Mouse (Mus musculus): ENCODE results near the gene Elf1.
"Not testable (repeated sequence)": the region's sequence is repeated elsewhere in the genome, so short reads cannot be mapped to it uniquely, and the experiment has no call there.

The Elf1 gene

GRCm38 (mm10) chr14:79480624-79481338 is at the start of gene Elf1:
Gene Elf1, plus strand, starts transcription at chr14:79481194.
- in situ Hi-C loops (cut with MseI, MboI) = no loop called here

- in situ Hi-C loops (cut with MseI, MboI) = no loop called here
Observed at GRCm38 (mm10) chr14:79434068-79434467, 46.9 kb upstream of the Elf1 start.

- in situ Hi-C loops (cut with MseI, MboI) = no loop called here
Observed at GRCm38 (mm10) chr14:79440655-79441054, 40.3 kb upstream of the Elf1 start.

- in situ Hi-C loops (cut with MseI, MboI) = no loop called here
Observed at GRCm38 (mm10) chr14:79441441-79441840, 39.6 kb upstream of the Elf1 start.

- in situ Hi-C loops (cut with MseI, MboI) = no loop called here
Observed at GRCm38 (mm10) chr14:79444601-79445000, 36.4 kb upstream of the Elf1 start.

- in situ Hi-C loops (cut with MseI, MboI) = no loop called here
Observed at GRCm38 (mm10) chr14:79445055-79445620, 35.9 kb upstream of the Elf1 start.

- in situ Hi-C loops (cut with MseI, MboI) = not testable (repeated sequence)
Observed at GRCm38 (mm10) chr14:79451681-79452590, 29.1 kb upstream of the Elf1 start, which contains the start of gene Kbtbd6. Gene Kbtbd6, plus strand, starts transcription at chr14:79451835.

- in situ Hi-C loops (cut with MseI, MboI) = not testable (repeated sequence)
Observed at GRCm38 (mm10) chr14:79452591-79452934, 28.4 kb upstream of the Elf1 start.

GRCm38 (mm10) chr14:79460401-79460800 is 20.6 kb upstream of the Elf1 start:
- in situ Hi-C loops (cut with MseI, MboI) = no loop called here

GRCm38 (mm10) chr14:79460988-79461387 is 20.0 kb upstream of the Elf1 start:
- in situ Hi-C loops (cut with MseI, MboI) = no loop called here

- in situ Hi-C loops (cut with MseI, MboI) = loop anchor here in 1 of 2 experiments (5.0 kb wide), 1 partner anchor 68 kb away; the partner anchor contains the start of gene Mtrf1
Observed at GRCm38 (mm10) chr14:79465623-79466022, 15.4 kb upstream of the Elf1 start.

GRCm38 (mm10) chr14:79467621-79468020 is 13.4 kb upstream of the Elf1 start:
- in situ Hi-C loops (cut with MseI, MboI) = loop anchor here in 1 of 2 experiments (5.0 kb wide), 1 partner anchor 70 kb away; the partner anchor contains the start of gene Mtrf1

- in situ Hi-C loops (cut with MseI, MboI) = no loop called here
Observed at GRCm38 (mm10) chr14:79473384-79473783, 7.6 kb upstream of the Elf1 start.

GRCm38 (mm10) chr14:79481339-79482151 is 551 bp downstream of the Elf1 start, which contains the start of gene Wbp4:
Gene Wbp4, minus strand, starts transcription at chr14:79481520.
- in situ Hi-C loops (cut with MseI, MboI) = no loop called here

GRCm38 (mm10) chr14:79482251-79482661 is 1.3 kb downstream of the Elf1 start:
- in situ Hi-C loops (cut with MseI, MboI) = no loop called here

GRCm38 (mm10) chr14:79482747-79483355 is 1.9 kb downstream of the Elf1 start:
- in situ Hi-C loops (cut with MseI, MboI) = no loop called here

- in situ Hi-C loops (cut with MseI, MboI) = no loop called here
Observed at GRCm38 (mm10) chr14:79483611-79484120, 2.7 kb downstream of the Elf1 start.

- in situ Hi-C loops (cut with MseI, MboI) = no loop called here
Observed at GRCm38 (mm10) chr14:79486617-79486992, 5.6 kb downstream of the Elf1 start.

- in situ Hi-C loops (cut with MseI, MboI) = no loop called here
Observed at GRCm38 (mm10) chr14:79486993-79487731, 6.2 kb downstream of the Elf1 start.

- in situ Hi-C loops (cut with MseI, MboI) = no loop called here
Observed at GRCm38 (mm10) chr14:79488531-79488930, 7.5 kb downstream of the Elf1 start.
